Mouse (Mus musculus) ES-E14 (cell line): ENCODE measurements around the gene Ctnna3.
"Not testable (repeated sequence)": the region's sequence is repeated elsewhere in the genome, so short reads cannot be mapped to it uniquely, and the experiment has no call there.

Source experiments
- CHD2 ChIP-seq: IDR thresholded peaks from 2 replicates; pipeline ENCODE4 v1.6.1; 2014; ENCODE audit warnings: mild to moderate bottlenecking, low read depth, low read length, inconsistent platforms
- HCFC1 ChIP-seq: IDR thresholded peaks from 2 replicates; pipeline ENCODE4 v1.6.1; 2012; ENCODE audit warnings: low read length, inconsistent platforms, borderline replicate concordance; ENCODE audit not compliant: insufficient read depth
- MAFK ChIP-seq: IDR thresholded peaks from 2 replicates; pipeline ENCODE4 v1.6.1; 2014; ENCODE audit warnings: mild to moderate bottlenecking, low read depth, low read length, inconsistent platforms; ENCODE audit not compliant: insufficient read depth
- ZC3H11A ChIP-seq: IDR thresholded peaks from 2 replicates; pipeline ENCODE4 v1.6.1; 2012; ENCODE audit warnings: low read depth, mild to moderate bottlenecking, inconsistent platforms, low read length, borderline replicate concordance

GRCm38 (mm10) chr10:64418396-64418795 is 988.5 kb downstream of the Ctnna3 start:
- TF ChIP-seq ZC3H11A, CHD2, HCFC1, MAFK: not testable (repeated sequence)
